Comparison of ENCODE assay signal across 9 mouse cellular contexts in the genomic region with DNA sequence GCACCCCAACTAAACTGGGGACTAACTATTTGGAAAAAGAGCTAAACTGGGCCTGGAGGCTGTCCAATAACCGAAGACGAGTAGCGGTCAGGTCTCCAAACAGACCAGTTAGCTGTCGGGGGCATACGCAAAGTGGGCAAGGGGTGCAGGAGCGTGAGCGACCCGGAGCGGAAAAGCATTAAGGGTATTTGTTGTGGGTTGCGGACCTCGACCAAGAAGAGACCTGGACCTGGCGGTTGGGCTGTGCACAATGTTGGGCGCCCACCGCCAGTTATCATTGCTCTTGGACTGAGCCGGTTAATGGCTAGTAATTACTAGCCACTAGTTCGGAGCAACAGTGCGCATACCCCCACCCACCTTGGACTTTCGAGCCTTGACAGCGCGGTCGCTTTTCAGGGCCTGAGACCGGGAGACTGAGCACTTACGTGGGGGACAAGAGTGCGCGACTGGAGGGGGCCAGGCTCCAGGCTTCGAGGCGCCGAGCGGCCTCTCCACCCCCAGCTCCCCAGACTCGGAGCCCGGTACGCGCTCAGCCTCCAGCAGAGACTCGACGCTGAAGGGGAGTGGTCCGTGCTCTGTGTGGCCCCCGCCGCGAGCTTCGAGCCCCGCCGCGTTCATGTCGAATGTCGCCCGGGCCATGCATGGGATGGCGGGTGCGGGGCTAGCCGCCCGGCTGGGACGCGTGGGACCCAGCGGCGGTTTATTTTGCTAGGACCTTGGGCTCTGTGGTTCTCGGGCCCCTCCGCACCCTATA. TPM values are rescaled to one million over a fixed set of nuclear protein-coding genes. Genes with fewer than 3 reads are reported as not detected.
DNase-seq lines count a peak whose midpoint lies in the region; ATAC-seq and TF ChIP-seq lines count a peak whose summit lies in the region.
"Had no signal": no experiment of that assay in that cellular context is flagged by ENCODE, and none has a peak within 500 bp of the region (broad histone marks: within the 10 kb centered on the region; RNA-seq: fewer than 3 reads in every experiment).

A gene (minus strand): TSS at position 729 of the 754 bp plus-strand sequence.

- peak within 1 kb of the TSS; percentile 47 for H3K4me3 ChIP-seq in kidney, embryonic 16.5 days (ENCODE audit: low read length)
- peak within 1 kb of the TSS; percentile 1; the same call in 1 of the 2 replicates for H3K4me3 ChIP-seq in cortical plate, adult 2 months (ENCODE audit: insufficient read depth, low read length)
- peak within 1 kb of the TSS; percentile 44 for H3K4me3 ChIP-seq in hindbrain, postnatal 0 days (ENCODE audit: low read length)
- peak within 1 kb of the TSS; percentile 59 for H3K4me3 ChIP-seq in neural tube, embryonic 11.5 days (ENCODE audit: low read depth, low read length)

- peaks cover 22% of the 10 kb centered on the region for H3K4me1 ChIP-seq in kidney, embryonic 16.5 days (ENCODE audit: insufficient read depth, low read length)
- no peaks in the 10 kb centered on the region for H3K4me1 ChIP-seq in cortical plate, adult 2 months (ENCODE audit: control insufficient read depth, insufficient read depth, low read length)
- peaks cover 17% of the 10 kb centered on the region for H3K4me1 ChIP-seq in hindbrain, postnatal 0 days (ENCODE audit: insufficient read depth, low read length)
- H3K4me1 ChIP-seq in neural tube, embryonic 11.5 days (ENCODE audit: control insufficient read depth, insufficient read depth, low read length) = peaks cover 9% of the 10 kb centered on the region

- no peak for DNase-seq in kidney, adult 11 months
- no peak for DNase-seq in hindbrain, postnatal 0 days (ENCODE audit: low spot score)
- no peak for DNase-seq in neural tube, embryonic 11.5 days (ENCODE audit: low spot score)
- DNase-seq in right cerebral cortex, postnatal 10 days (ENCODE audit: low spot score in 2 of 2) = no peak
- DNase-seq in adrenal gland, postnatal 10 days = no peak
- no peak for DNase-seq in layer of hippocampus, adult 18-20 months (ENCODE audit: low spot score in 2 of 2)
- DNase-seq: lung, adult 18-20 months had no signal

- no peak within 1 kb of the TSS for H3K9ac ChIP-seq in kidney, embryonic 16.5 days (replicated peaks; ENCODE audit: low read length)
- no peak within 1 kb of the TSS; the same call in 1 of the 2 replicates for H3K9ac ChIP-seq in hindbrain, postnatal 0 days (replicated peaks; ENCODE audit: low read length)
- peak within 1 kb of the TSS; percentile 70 for H3K9ac ChIP-seq in neural tube, embryonic 11.5 days (ENCODE audit: low read length)

- ATAC-seq in kidney, embryonic 16.5 days (ENCODE audit: low FRiP score, low TSS enrichment) = peak; percentile 54
- peak; percentile 39; the same call in 1 of the 2 replicates for ATAC-seq in hindbrain, postnatal 0 days
- ATAC-seq in neural tube, embryonic 11.5 days (ENCODE audit: insufficient read depth, low FRiP score, low TSS enrichment) = peak; percentile 88

- TF ChIP-seq CTCF in cortical plate, adult 2 months (IDR thresholded peaks at IDR 0.05; ENCODE audit: extremely low read depth, insufficient read depth, low read length) = no peak
- no peak for TF ChIP-seq CTCF in hindbrain, postnatal 0 days (IDR thresholded peaks at IDR 0.05; ENCODE audit: low read depth)

- TF ChIP-seq POLR2A in cortical plate, adult 2 months (IDR thresholded peaks at IDR 0.05; ENCODE audit: extremely low read depth, insufficient read depth, low read length) = no peak

- H3K9me3 ChIP-seq in kidney, embryonic 16.5 days (ENCODE audit: low read length) = no peaks in the 10 kb centered on the region
- no peaks in the 10 kb centered on the region for H3K9me3 ChIP-seq in hindbrain, postnatal 0 days (ENCODE audit: low read length)
- H3K9me3 ChIP-seq in neural tube, embryonic 11.5 days (ENCODE audit: control insufficient read depth, low read length) = no peaks in the 10 kb centered on the region

- H3K4me2 ChIP-seq in kidney, embryonic 16.5 days (replicated peaks; ENCODE audit: low read depth, low read length) = peak within 1 kb of the TSS; percentile 62
- H3K4me2 ChIP-seq in hindbrain, postnatal 0 days (ENCODE audit: low read depth, low read length) = peak within 1 kb of the TSS; percentile 68
- H3K4me2 ChIP-seq in neural tube, embryonic 11.5 days (ENCODE audit: low read depth) = peak within 1 kb of the TSS; percentile 51

- WGBS in kidney, embryonic 16.5 days = under 1% methylated on average over 56 of the region's 56 CpGs
- WGBS in hindbrain, postnatal 0 days = under 1% methylated on average over 47 of the region's 56 CpGs
- WGBS in neural tube, embryonic 11.5 days = 0% methylated on average over 56 of the region's 56 CpGs

- H3K27me3 ChIP-seq in kidney, embryonic 16.5 days (ENCODE audit: insufficient read depth, low read length) = peaks cover 95% of the 10 kb centered on the region
- H3K27me3 ChIP-seq in hindbrain, postnatal 0 days (ENCODE audit: insufficient read depth, low read length) = peaks cover 56% of the 10 kb centered on the region
- H3K27me3 ChIP-seq in neural tube, embryonic 11.5 days (ENCODE audit: control insufficient read depth, insufficient read depth, low read length) = peaks cover 60% of the 10 kb centered on the region

- H3K36me3 ChIP-seq in kidney, embryonic 16.5 days (ENCODE audit: insufficient read depth, low read length) = no peaks in the 10 kb centered on the region
- no peaks in the 10 kb centered on the region for H3K36me3 ChIP-seq in hindbrain, postnatal 0 days (ENCODE audit: insufficient read depth, low read length)
- no peaks in the 10 kb centered on the region for H3K36me3 ChIP-seq in neural tube, embryonic 11.5 days (ENCODE audit: control insufficient read depth, insufficient read depth, low read length)

- no peak within 1 kb of the TSS for H3K27ac ChIP-seq in kidney, embryonic 16.5 days (ENCODE audit: low read length)
- H3K27ac ChIP-seq in cortical plate, adult 2 months (ENCODE audit: insufficient read depth, low read length) = no peak within 1 kb of the TSS
- no peak within 1 kb of the TSS for H3K27ac ChIP-seq in hindbrain, postnatal 0 days
- H3K27ac ChIP-seq in neural tube, embryonic 11.5 days (ENCODE audit: low read depth, low read length) = peak within 1 kb of the TSS; percentile 67

RNA-seq across cellular contexts. Expression of the gene that starts here (rescaled TPM):
- not detected in 2 replicates for polyA plus RNA-seq in kidney, embryonic 16.5 days (2015; fragmentation: Nextera tagmentation; extraction: Ambion mirVana)
- polyA plus RNA-seq in cortical plate, adult 2 months (2012; rRNA removed) = 0.09 and 0.13 TPM in 2 replicates
- 0.94 and 1.2 TPM in 2 replicates for total RNA-seq in hindbrain, postnatal 0 days (2014; rRNA removed)
- 1.9 and 2.0 TPM in 2 replicates for polyA plus RNA-seq in hindbrain, postnatal 0 days (2015; fragmentation: Nextera tagmentation; extraction: Ambion mirVana)
- 93.7 and 103 TPM in 2 replicates for polyA plus RNA-seq in neural tube, embryonic 11.5 days (2014; fragmentation: Nextera tagmentation; extraction: Ambion mirVana)
- total RNA-seq in adrenal gland, postnatal 10 days (2021) = not detected
- total RNA-seq in layer of hippocampus, adult 18-20 months (2021) = under 1 TPM in 1 of 2 experiments, not detected in 1; 0.15 TPM

Comparison
In these comparisons a context has a peak if more than half of its experiments do, and no peak if none do; other contexts are left out.
1. RNA of the gene that starts here (polyA plus RNA-seq): 93.7 to 103 TPM in neural tube, embryonic 11.5 days; 1.9 to 2.0 TPM in hindbrain, postnatal 0 days, 0.09 to 0.13 TPM in cortical plate, adult 2 months and not detected in kidney, embryonic 16.5 days; every median in the first group is over 10 times any median in the second.
2. Peak in ATAC-seq, H3K4me3 ChIP-seq and H3K4me2 ChIP-seq in kidney, embryonic 16.5 days; RNA of the gene not detected or under 1 TPM.
3. H3K4me3 ChIP-seq: peak in every context shown above with its lines; median percentile 59 in neural tube, embryonic 11.5 days; 47 in kidney, embryonic 16.5 days; 44 in hindbrain, postnatal 0 days; 1 in cortical plate, adult 2 months.
4. Peak in every context shown above with its lines, with median percentiles within 50 percentile points of each other: ATAC-seq and H3K4me2 ChIP-seq.